Comparison of ENCODE assay signal across 7 mouse cellular contexts in genomic region chr8:111644286-111645051, GRCm38 (mm10). TPM values are rescaled to one million over a fixed set of nuclear protein-coding genes. Genes with fewer than 3 reads are reported as not detected.
DNase-seq lines count a peak whose midpoint lies in the region; ATAC-seq and TF ChIP-seq lines count a peak whose summit lies in the region.
"Not testable (repeated sequence)": the region's sequence is repeated elsewhere in the genome, so short reads cannot be mapped to it uniquely, and the experiment has no call there.

No protein-coding gene starts in this region.

- CTCF ChIA-PET in Patski (lab: Charles Lee), result interaction anchor here (1.1 kb wide), 1 partner anchor 19 kb away, joined by 5 read pairs; no protein-coding TSS in a partner anchor

- not testable (repeated sequence) for H3K27ac ChIP-seq in embryonic facial prominence, embryonic 11.5 days (replicated peaks; ENCODE audit: low read depth, low read length); midbrain, embryonic 11.5 days (ENCODE audit: low read depth, low read length)
- peak overlapping the region; percentile 93 for H3K27ac ChIP-seq in heart, embryonic 12.5 days (ENCODE audit: poor library complexity, severe bottlenecking)
- peak overlapping the region; percentile 94 for H3K27ac ChIP-seq in liver, embryonic 12.5 days

- H3K4me3 ChIP-seq in embryonic facial prominence, embryonic 11.5 days (ENCODE audit: low read depth, low read length), result peak overlapping the region; percentile 82
- peak overlapping the region; percentile 81 for H3K4me3 ChIP-seq in heart, embryonic 12.5 days
- H3K4me3 ChIP-seq in liver, embryonic 12.5 days, result peak overlapping the region; percentile 79
- H3K4me3 ChIP-seq in midbrain, embryonic 11.5 days (ENCODE audit: low read depth, low read length), result peak overlapping the region; percentile 80

- not testable (repeated sequence) for H3K36me3 ChIP-seq in embryonic facial prominence, embryonic 11.5 days (replicated peaks; ENCODE audit: control insufficient read depth, insufficient read depth, low read depth, low read length); heart, embryonic 12.5 days; liver, embryonic 12.5 days; midbrain, embryonic 11.5 days (ENCODE audit: control insufficient read depth, insufficient read depth, low read length)

- not testable (repeated sequence) for TF ChIP-seq CTCF in Patski (IDR thresholded peaks at IDR 0.05)

- peak; percentile 27 for ATAC-seq in Patski
- not testable (repeated sequence) for ATAC-seq in embryonic facial prominence, embryonic 11.5 days (replicated peaks; ENCODE audit: insufficient number of reproducible peaks, low FRiP score, low TSS enrichment, low read depth); heart, embryonic 12.5 days (ENCODE audit: insufficient number of reproducible peaks, low FRiP score); liver, embryonic 12.5 days; midbrain, embryonic 11.5 days (ENCODE audit: low FRiP score)

- not testable (repeated sequence) for H3K9ac ChIP-seq in embryonic facial prominence, embryonic 11.5 days (replicated peaks; ENCODE audit: low read length); heart, embryonic 12.5 days
- peak overlapping the region; percentile 82 for H3K9ac ChIP-seq in liver, embryonic 12.5 days
- peak overlapping the region; percentile 93; the same call in 1 of the 2 replicates for H3K9ac ChIP-seq in midbrain, embryonic 11.5 days (ENCODE audit: low read length)

- peak overlapping the region; percentile 58 for H3K4me2 ChIP-seq in embryonic facial prominence, embryonic 11.5 days (ENCODE audit: low read depth, low read length)
- peak overlapping the region; percentile 76 for H3K4me2 ChIP-seq in heart, embryonic 12.5 days
- peak overlapping the region; percentile 97 for H3K4me2 ChIP-seq in liver, embryonic 12.5 days
- H3K4me2 ChIP-seq in midbrain, embryonic 11.5 days, result peak overlapping the region; percentile 64

- peak; percentile 72 for DNase-seq in Patski (ENCODE audit: low read depth, low spot score)
- not testable (repeated sequence) for DNase-seq in embryonic facial prominence, embryonic 11.5 days (ENCODE audit: low spot score); midbrain, embryonic 11.5 days (ENCODE audit: low spot score, missing footprints)
- DNase-seq in kidney, adult 18-20 months, result peak; percentile 57
- peak; percentile 20 to 37 for DNase-seq in spleen, postnatal 14 days (ENCODE audit: low spot score in 2 of 2)

- not testable (repeated sequence) for H3K9me3 ChIP-seq in embryonic facial prominence, embryonic 11.5 days (replicated peaks; ENCODE audit: control insufficient read depth, low read length); heart, embryonic 12.5 days (replicated peaks); liver, embryonic 12.5 days (replicated peaks); midbrain, embryonic 11.5 days (ENCODE audit: control insufficient read depth, low read length)

- in situ Hi-C loops in Patski (cut with MboI; ENCODE audit: low pct_unique_long_range_greater_than_20kb), result not testable (repeated sequence)

- H3K4me1 ChIP-seq in embryonic facial prominence, embryonic 11.5 days (ENCODE audit: control insufficient read depth, insufficient read depth, low read length); midbrain, embryonic 11.5 days (ENCODE audit: control insufficient read depth, insufficient read depth, low read length): not testable (repeated sequence)
- H3K4me1 ChIP-seq in heart, embryonic 12.5 days (replicated peaks), result peaks cover 27% of the 10 kb centered on the region
- H3K4me1 ChIP-seq in liver, embryonic 12.5 days, result peaks cover 45% of the 10 kb centered on the region

- H3K27me3 ChIP-seq in Patski; embryonic facial prominence, embryonic 11.5 days (ENCODE audit: control insufficient read depth, insufficient read depth, low read length); heart, embryonic 12.5 days (replicated peaks); liver, embryonic 12.5 days (replicated peaks); midbrain, embryonic 11.5 days (ENCODE audit: control insufficient read depth, insufficient read depth, low read length): not testable (repeated sequence)

- WGBS in embryonic facial prominence, embryonic 11.5 days, result 79% methylated on average over 12 of the region's 12 CpGs
- 62% methylated on average over 12 of the region's 12 CpGs for WGBS in heart, embryonic 12.5 days
- 21% methylated on average over 12 of the region's 12 CpGs for WGBS in liver, embryonic 12.5 days (ENCODE audit: insufficient replicate concordance)
- WGBS in midbrain, embryonic 11.5 days, result 81% methylated on average over 12 of the region's 12 CpGs

- POLR2A ChIA-PET in Patski (lab: Charles Lee), result interaction anchor here (0.5 to 0.7 kb wide), 3 partner anchors 132 to 253 kb away, joined by 3 read pairs; no protein-coding TSS in a partner anchor

RNA-seq across cellular contexts. Expression of gene Zfp1, which starts 1.3 kb away (rescaled TPM):
- polyA plus RNA-seq in Patski (2021), result 23.9 TPM
- 25.4 and 26.9 TPM in 2 replicates for polyA plus RNA-seq in embryonic facial prominence, embryonic 11.5 days (2014; fragmentation: Nextera tagmentation; extraction: Ambion mirVana)
- polyA plus RNA-seq in heart, embryonic 12.5 days (2016; fragmentation: Nextera tagmentation; extraction: Ambion mirVana), result 14.4 and 15.6 TPM in 2 replicates
- polyA plus RNA-seq in liver, embryonic 12.5 days (2016; fragmentation: Nextera tagmentation; extraction: Ambion mirVana), result 7.4 and 8.4 TPM in 2 replicates
- 23.8 and 25.6 TPM in 2 replicates for polyA plus RNA-seq in midbrain, embryonic 11.5 days (2014; fragmentation: Nextera tagmentation; extraction: Ambion mirVana)

RNA-seq across cellular contexts. Expression of gene Ldhd, which starts 14.3 kb away (rescaled TPM):
- polyA plus RNA-seq in Patski (2021), result 12.8 TPM
- polyA plus RNA-seq in embryonic facial prominence, embryonic 11.5 days (2014; fragmentation: Nextera tagmentation; extraction: Ambion mirVana), result 0.24 TPM in 1 of 2 replicates, not detected in the other
- polyA plus RNA-seq in heart, embryonic 12.5 days (2016; fragmentation: Nextera tagmentation; extraction: Ambion mirVana), result 0.70 and 0.92 TPM in 2 replicates
- 0.11 and 0.12 TPM in 2 replicates for polyA plus RNA-seq in liver, embryonic 12.5 days (2016; fragmentation: Nextera tagmentation; extraction: Ambion mirVana)
- 0.19 and 0.22 TPM in 2 replicates for polyA plus RNA-seq in midbrain, embryonic 11.5 days (2014; fragmentation: Nextera tagmentation; extraction: Ambion mirVana)

RNA-seq across cellular contexts. Expression of gene Ctrb1, which starts 46.3 kb away (rescaled TPM):
- polyA plus RNA-seq in Patski (2021), result not detected
- polyA plus RNA-seq in embryonic facial prominence, embryonic 11.5 days (2014; fragmentation: Nextera tagmentation; extraction: Ambion mirVana), result not detected in 2 replicates
- polyA plus RNA-seq in heart, embryonic 12.5 days (2016; fragmentation: Nextera tagmentation; extraction: Ambion mirVana), result not detected in 2 replicates
- polyA plus RNA-seq in liver, embryonic 12.5 days (2016; fragmentation: Nextera tagmentation; extraction: Ambion mirVana), result not detected in 2 replicates
- not detected in 2 replicates for polyA plus RNA-seq in midbrain, embryonic 11.5 days (2014; fragmentation: Nextera tagmentation; extraction: Ambion mirVana)
